Mouse (Mus musculus) liver, adult 2 months (tissue): ENCODE results near the gene Cdc25b. TPM values are rescaled to one million over a fixed set of nuclear protein-coding genes. Genes with fewer than 3 reads are reported as not detected.

Experiments
- DNase-seq: peaks from one replicate; pipeline ENCODE4 v3.0.0-alpha.2; 2011; ENCODE audit warnings: low read depth, low spot score; ENCODE audit errors: extremely low read depth
- H3K27ac ChIP-seq: fragments of 200-500 bp; replicated peaks from 2 replicates; pipeline ENCODE4 v1.5.1; 2012; ENCODE audit warnings: low read depth, mild to moderate bottlenecking, control low read depth, inconsistent platforms, low read length; ENCODE audit not compliant: insufficient read depth
- H3K27me3 ChIP-seq: fragments of 200-500 bp; 2 replicates; pipeline ENCODE4 v1.6.1; 2012; ENCODE audit warnings: mild to moderate bottlenecking, moderate library complexity, low read length, inconsistent platforms; ENCODE audit not compliant: control insufficient read depth, insufficient read depth
- H3K36me3 ChIP-seq: fragments of 200-500 bp; 2 replicates; pipeline ENCODE4 v1.6.1; 2012; ENCODE audit warnings: low read length, inconsistent platforms; ENCODE audit not compliant: control insufficient read depth, insufficient read depth
- H3K4me1 ChIP-seq: fragments of 200-500 bp; 2 replicates; pipeline ENCODE4 v1.6.1; 2011; ENCODE audit warnings: low read length; ENCODE audit not compliant: control insufficient read depth, insufficient read depth
- H3K4me3 ChIP-seq: fragments of 200-500 bp; 2 replicates; pipeline ENCODE4 v1.5.1; 2011; ENCODE audit warnings: low read depth, mild to moderate bottlenecking, control low read depth, low read length, moderate library complexity; ENCODE audit not compliant: insufficient read depth
- H3K79me2 ChIP-seq: fragments of 200-500 bp; 2 replicates; pipeline ENCODE4 v1.6.1; 2012; ENCODE audit warnings: inconsistent platforms, mild to moderate bottlenecking, low read length, moderate library complexity; ENCODE audit not compliant: control insufficient read depth, insufficient read depth
- H3K9ac ChIP-seq: fragments of 200-500 bp; 2 replicates; pipeline ENCODE4 v1.6.1; 2012; ENCODE audit warnings: low read depth, mild to moderate bottlenecking, control low read depth, inconsistent platforms, low read length
- CTCF ChIP-seq: fragments of 200-500 bp; IDR thresholded peaks from 2 replicates; pipeline ENCODE4 v1.5.1; 2011; ENCODE audit warnings: low read depth, low read length, control low read depth
- POLR2A ChIP-seq: fragments of 200-500 bp; IDR thresholded peaks from 2 replicates; pipeline ENCODE4 v1.6.1; 2011; ENCODE audit warnings: low read length, control low read depth; ENCODE audit not compliant: insufficient read depth; ENCODE audit errors: extremely low read depth
- WGBS: fragments of 180-500 bp; shearing (Covaris S2); methylation state at CpG from one replicate; pipeline ENCODE4 v1.1.7; 2018; 5-methylcytosine and 5-hydroxymethylcytosine counted together
- polyA plus RNA-seq: library from polyadenylated mRNA; depleted of rRNA; stranded (reverse); fragments of >200 nt; gene quantifications from 2 replicates; pipeline ENCODE4 v1.2.3, GENCODE M21; 2012
- total RNA-seq: library from RNA; depleted of rRNA; stranded (reverse); fragments of >200 nt; gene quantifications from 2 replicates; pipeline ENCODE4 v1.2.3, GENCODE M21; 2014

Gene Cdc25b
- total and polyA plus RNA-seq, 2 experiments, result 1.0 to 1.5 TPM

- DNase-seq, result peak; percentile 82
- H3K36me3 ChIP-seq, result no peaks in the 10 kb centered on the region
- H3K9ac ChIP-seq, result peak overlapping the region; percentile 63
- H3K4me1 ChIP-seq, result peaks cover 24% of the 10 kb centered on the region
- H3K27ac ChIP-seq, result no peak overlapping the region
- WGBS, result 5% methylated on average over 11 of the region's 11 CpGs
- H3K27me3 ChIP-seq, result no peaks in the 10 kb centered on the region
- TF ChIP-seq CTCF (no peak), POLR2A (no peak)
- peak overlapping the region; percentile 69 for H3K4me3 ChIP-seq
- peaks cover 18% of the 10 kb centered on the region for H3K79me2 ChIP-seq
These were observed 12.0 kb upstream of the Cdc25b start for GRCm38 (mm10) chr2:131174700-131175099.

- Histone ChIP-seq H3K9ac (no peak overlapping the region), H3K4me1 (peaks cover 24% of the 10 kb centered on the region), H3K79me2 (peaks cover 18% of the 10 kb centered on the region), H3K36me3 (no peaks in the 10 kb centered on the region), H3K27me3 (no peaks in the 10 kb centered on the region), H3K27ac (peak overlapping the region; percentile 80; the same call in 1 of the 2 replicates), H3K4me3 (no peak overlapping the region)
- no peak for DNase-seq
- TF ChIP-seq CTCF, result no peak
- no peak for TF ChIP-seq POLR2A
- WGBS, result 74% methylated on average over 3 of the region's 3 CpGs
These were observed 11.3 kb upstream of the Cdc25b start for GRCm38 (mm10) chr2:131175286-131175944.

GRCm38 (mm10) chr2:131175945-131176309, 10.8 kb upstream of the Cdc25b start:
- H3K4me1 ChIP-seq, result peaks cover 24% of the 10 kb centered on the region
- H3K79me2 ChIP-seq, result peaks cover 18% of the 10 kb centered on the region
- 53% methylated on average over 1 of the region's 1 CpGs for WGBS
- H3K9ac ChIP-seq, result no peak overlapping the region
- no peak for TF ChIP-seq POLR2A
- TF ChIP-seq CTCF, result no peak
- H3K36me3 ChIP-seq, result no peaks in the 10 kb centered on the region
- peak; percentile 55 for DNase-seq
- H3K27ac ChIP-seq, result peak overlapping the region; percentile 80
- H3K4me3 ChIP-seq, result no peak overlapping the region
- H3K27me3 ChIP-seq, result no peaks in the 10 kb centered on the region

- peak; percentile 83 for DNase-seq
- H3K27ac ChIP-seq, result peak overlapping the region; percentile 80
- no peak overlapping the region for H3K4me3 ChIP-seq
- H3K9ac ChIP-seq, result peak overlapping the region; percentile 62
- TF ChIP-seq CTCF, result no peak
- 0 out of 2 replicates have a peak, but pooled peaks have one; percentile 22 for TF ChIP-seq POLR2A
- H3K4me1 ChIP-seq, result peaks cover 24% of the 10 kb centered on the region
- no peaks in the 10 kb centered on the region for H3K36me3 ChIP-seq
- no peaks in the 10 kb centered on the region for H3K27me3 ChIP-seq
- peaks cover 18% of the 10 kb centered on the region for H3K79me2 ChIP-seq
- 24% methylated on average over 5 of the region's 5 CpGs for WGBS
These were observed 10.3 kb upstream of the Cdc25b start for GRCm38 (mm10) chr2:131176491-131176890.

- TF ChIP-seq CTCF (no peak), POLR2A (no peak)
- Histone ChIP-seq H3K9ac (no peak overlapping the region), H3K79me2 (peaks cover 18% of the 10 kb centered on the region), H3K27me3 (no peaks in the 10 kb centered on the region), H3K4me3 (no peak overlapping the region), H3K4me1 (peaks cover 24% of the 10 kb centered on the region), H3K36me3 (no peaks in the 10 kb centered on the region), H3K27ac (no peak overlapping the region)
- DNase-seq, result no peak
- WGBS, result 71% methylated on average over 9 of the region's 9 CpGs
These were observed 8.8 kb upstream of the Cdc25b start for GRCm38 (mm10) chr2:131177932-131178331.

GRCm38 (mm10) chr2:131178828-131179245, 7.9 kb upstream of the Cdc25b start:
- Histone ChIP-seq H3K79me2 (peaks cover 18% of the 10 kb centered on the region), H3K4me1 (peaks cover 24% of the 10 kb centered on the region), H3K4me3 (peak overlapping the region; percentile 72), H3K27ac (peak overlapping the region; percentile 30; the same call in 1 of the 2 replicates), H3K27me3 (no peaks in the 10 kb centered on the region), H3K36me3 (no peaks in the 10 kb centered on the region), H3K9ac (peak overlapping the region; percentile 80)
- TF ChIP-seq POLR2A (no peak), CTCF (no peak)
- peak; percentile 42 for DNase-seq
- WGBS, result 16% methylated on average over 26 of the region's 26 CpGs
